Mouse (Mus musculus) retina, postnatal 1 day (tissue): ENCODE measurements around the gene Pcbp4.

Source experiments
- DNase-seq: peaks from one replicate; pipeline ENCODE4 v3.0.0-alpha.2; 2012

The Pcbp4 gene

GRCm38 (mm10) chr9:106453271-106454070, at the start of gene Pcbp4:
Gene Pcbp4 (plus strand): TSS chr9:106453291.
- DNase-seq = peak; percentile 88

- peak; percentile 55 for DNase-seq
Observed at GRCm38 (mm10) chr9:106405275-106405674, 47.8 kb upstream of the Pcbp4 start.

- no peak for DNase-seq
Observed at GRCm38 (mm10) chr9:106406443-106407078, 46.5 kb upstream of the Pcbp4 start.

GRCm38 (mm10) chr9:106409096-106409495, 44.0 kb upstream of the Pcbp4 start:
- DNase-seq = no peak

GRCm38 (mm10) chr9:106410086-106410650, 42.9 kb upstream of the Pcbp4 start:
- DNase-seq = peak; percentile 88

- DNase-seq = no peak
Observed at GRCm38 (mm10) chr9:106411091-106411594, 41.9 kb upstream of the Pcbp4 start.

- no peak for DNase-seq
Observed at GRCm38 (mm10) chr9:106411729-106412128, 41.4 kb upstream of the Pcbp4 start.

- no peak for DNase-seq
Observed at GRCm38 (mm10) chr9:106412210-106412609, 40.9 kb upstream of the Pcbp4 start.

GRCm38 (mm10) chr9:106413606-106414005, 39.5 kb upstream of the Pcbp4 start:
- DNase-seq = no peak

- no peak for DNase-seq
Observed at GRCm38 (mm10) chr9:106416826-106417225, 36.3 kb upstream of the Pcbp4 start.

GRCm38 (mm10) chr9:106417841-106418625, 35.1 kb upstream of the Pcbp4 start:
- DNase-seq = peak; percentile 79

- DNase-seq = peak; percentile 57
Observed at GRCm38 (mm10) chr9:106420608-106421007, 32.5 kb upstream of the Pcbp4 start.

- no peak for DNase-seq
Observed at GRCm38 (mm10) chr9:106421033-106421864, 31.8 kb upstream of the Pcbp4 start.

GRCm38 (mm10) chr9:106421865-106422160, 31.3 kb upstream of the Pcbp4 start:
- DNase-seq = peak; percentile 93

GRCm38 (mm10) chr9:106428719-106429220, 24.3 kb upstream of the Pcbp4 start:
- no peak for DNase-seq

- DNase-seq = peak; percentile 98
Observed at GRCm38 (mm10) chr9:106429221-106430014, 23.7 kb upstream of the Pcbp4 start, which contains the start of gene Rpl29. Gene Rpl29 (plus strand): TSS chr9:106429454.

GRCm38 (mm10) chr9:106430015-106430264, 23.2 kb upstream of the Pcbp4 start:
- DNase-seq = no peak

GRCm38 (mm10) chr9:106433389-106433788, 19.7 kb upstream of the Pcbp4 start:
- DNase-seq = no peak

GRCm38 (mm10) chr9:106436566-106436965, 16.5 kb upstream of the Pcbp4 start:
- no peak for DNase-seq

- no peak for DNase-seq
Observed at GRCm38 (mm10) chr9:106442680-106443079, 10.4 kb upstream of the Pcbp4 start.

GRCm38 (mm10) chr9:106444836-106445235, 8.3 kb upstream of the Pcbp4 start:
- DNase-seq = no peak
